Mouse (Mus musculus) limb, embryonic 10.5 days (tissue): ENCODE measurements at regions not wholly inside any gene's neighbourhood (a gene's known extent, or its start where the extent isn't known, plus 50 kb on each side); places are given as distances from the start of the nearest gene placed in this dataset.

ENCODE experiments used
- DNase-seq: peaks from one replicate; pipeline ENCODE4 v3.0.0-alpha.2; 2017; ENCODE audit warnings: low spot score
- H3K27ac ChIP-seq: fragments of 300-500 bp; sonication (generic); 2 replicates; pipeline ENCODE4 v1.5.1; 2016; ENCODE audit warnings: mild to moderate bottlenecking
- H3K27me3 ChIP-seq: fragments of 300-500 bp; sonication (generic); 2 replicates; pipeline ENCODE4 v1.6.1; 2016; ENCODE audit warnings: low read depth, mild to moderate bottlenecking; ENCODE audit not compliant: poor library complexity, severe bottlenecking
- H3K36me3 ChIP-seq: fragments of 300-500 bp; sonication (generic); 2 replicates; pipeline ENCODE4 v1.6.1; 2016; ENCODE audit warnings: mild to moderate bottlenecking, moderate library complexity
- H3K4me1 ChIP-seq: fragments of 300-500 bp; sonication (generic); 2 replicates; pipeline ENCODE4 v1.6.1; 2016
- H3K4me3 ChIP-seq: fragments of 300-500 bp; sonication (generic); 2 replicates; pipeline ENCODE4 v1.5.1; 2016; ENCODE audit warnings: mild to moderate bottlenecking, moderate library complexity
- H3K9me3 ChIP-seq: fragments of 300-500 bp; sonication (generic); replicated peaks from 2 replicates; pipeline ENCODE4 v1.6.1; 2016; ENCODE audit warnings: mild to moderate bottlenecking
- WGBS: fragments of 180-500 bp; shearing (Covaris S2); methylation state at CpG from one replicate; pipeline ENCODE4 v1.1.7; 2016; 5-methylcytosine and 5-hydroxymethylcytosine counted together

GRCm38 (mm10) chr11:48605223-48605824, 194.8 kb upstream of the Rack1 start:
- no peaks in the 10 kb centered on the region for H3K4me1 ChIP-seq
- no peak for DNase-seq
- H3K27ac ChIP-seq = no peak overlapping the region
- no peaks in the 10 kb centered on the region for H3K9me3 ChIP-seq
- H3K27me3 ChIP-seq = no peaks in the 10 kb centered on the region
- H3K4me3 ChIP-seq = no peak overlapping the region
- H3K36me3 ChIP-seq = no peaks in the 10 kb centered on the region
- 62% methylated on average over 5 of the region's 5 CpGs for WGBS

- WGBS = 77% methylated on average over 1 of the region's 1 CpGs
- Histone ChIP-seq H3K4me3 (no peak overlapping the region), H3K27ac (no peak overlapping the region), H3K36me3 (no peaks in the 10 kb centered on the region), H3K4me1 (no peaks in the 10 kb centered on the region; the same call in 1 of the 2 replicates), H3K9me3 (no peaks in the 10 kb centered on the region), H3K27me3 (no peaks in the 10 kb centered on the region)
- DNase-seq = no peak
Observed at GRCm38 (mm10) chr11:48601096-48601495, 199.0 kb upstream of the Rack1 start.

- Histone ChIP-seq H3K4me3 (no peak overlapping the region), H3K9me3 (no peaks in the 10 kb centered on the region), H3K27ac (no peak overlapping the region), H3K4me1 (no peaks in the 10 kb centered on the region; the same call in 1 of the 2 replicates), H3K36me3 (no peaks in the 10 kb centered on the region), H3K27me3 (no peaks in the 10 kb centered on the region)
- DNase-seq = no peak
- 77% methylated on average over 5 of the region's 5 CpGs for WGBS
Observed at GRCm38 (mm10) chr11:48599573-48600127, 200.5 kb upstream of the Rack1 start.

GRCm38 (mm10) chr11:48599033-48599432, 201.1 kb upstream of the Rack1 start:
- no peaks in the 10 kb centered on the region; the same call in 1 of the 2 replicates for H3K4me1 ChIP-seq
- H3K4me3 ChIP-seq = no peak overlapping the region
- no peaks in the 10 kb centered on the region for H3K36me3 ChIP-seq
- no peaks in the 10 kb centered on the region for H3K27me3 ChIP-seq
- no peak overlapping the region for H3K27ac ChIP-seq
- DNase-seq = no peak
- no peaks in the 10 kb centered on the region for H3K9me3 ChIP-seq

- H3K36me3 ChIP-seq = no peaks in the 10 kb centered on the region
- whole genome bisulfite sequencing = 34% methylated on average over 5 of the region's 5 CpGs
- H3K4me3 ChIP-seq = no peak overlapping the region
- no peaks in the 10 kb centered on the region for H3K27me3 ChIP-seq
- H3K27ac ChIP-seq = no peak overlapping the region
- no peak for DNase-seq
- no peaks in the 10 kb centered on the region; the same call in 1 of the 2 replicates for H3K4me1 ChIP-seq
- H3K9me3 ChIP-seq = no peaks in the 10 kb centered on the region
Observed at GRCm38 (mm10) chr11:48594429-48594828, 205.7 kb upstream of the Rack1 start.

- Histone ChIP-seq H3K4me1 (no peaks in the 10 kb centered on the region), H3K27me3 (no peaks in the 10 kb centered on the region), H3K9me3 (no peaks in the 10 kb centered on the region), H3K4me3 (no peak overlapping the region), H3K27ac (no peak overlapping the region), H3K36me3 (no peaks in the 10 kb centered on the region)
- peak; percentile 79 for DNase-seq
- WGBS = 37% methylated on average over 9 of the region's 9 CpGs
Observed at GRCm38 (mm10) chr11:48588833-48589649, 211.1 kb upstream of the Rack1 start.

- Histone ChIP-seq H3K9me3 (no peaks in the 10 kb centered on the region), H3K36me3 (no peaks in the 10 kb centered on the region), H3K4me3 (no peak overlapping the region), H3K27ac (no peak overlapping the region), H3K27me3 (no peaks in the 10 kb centered on the region), H3K4me1 (peaks cover 10% of the 10 kb centered on the region)
- DNase-seq = no peak
- WGBS = 91% methylated on average over 3 of the region's 3 CpGs
Observed at GRCm38 (mm10) chr11:48568769-48569168, 231.4 kb upstream of the Rack1 start.

GRCm38 (mm10) chr11:48567583-48568562, 232.3 kb upstream of the Rack1 start:
- DNase-seq = no peak
- H3K4me1 ChIP-seq = peaks cover 10% of the 10 kb centered on the region
- WGBS = 59% methylated on average over 6 of the region's 6 CpGs
- no peak overlapping the region for H3K27ac ChIP-seq
- no peak overlapping the region for H3K4me3 ChIP-seq
- H3K27me3 ChIP-seq = no peaks in the 10 kb centered on the region
- H3K9me3 ChIP-seq = no peaks in the 10 kb centered on the region
- no peaks in the 10 kb centered on the region for H3K36me3 ChIP-seq

GRCm38 (mm10) chr11:48558053-48558452, 242.1 kb upstream of the Rack1 start:
- H3K4me1 ChIP-seq = no peaks in the 10 kb centered on the region
- no peak overlapping the region for H3K27ac ChIP-seq
- no peaks in the 10 kb centered on the region for H3K36me3 ChIP-seq
- no peak for DNase-seq
- no peaks in the 10 kb centered on the region for H3K9me3 ChIP-seq
- H3K4me3 ChIP-seq = no peak overlapping the region
- no peaks in the 10 kb centered on the region for H3K27me3 ChIP-seq
- 66% methylated on average over 1 of the region's 1 CpGs for WGBS

GRCm38 (mm10) chr11:48552006-48552405, 248.1 kb upstream of the Rack1 start:
- H3K4me3 ChIP-seq = no peak overlapping the region
- H3K36me3 ChIP-seq = no peaks in the 10 kb centered on the region
- no peak for DNase-seq
- H3K9me3 ChIP-seq = no peaks in the 10 kb centered on the region
- no peaks in the 10 kb centered on the region for H3K27me3 ChIP-seq
- no peaks in the 10 kb centered on the region for H3K4me1 ChIP-seq
- no peak overlapping the region for H3K27ac ChIP-seq
- WGBS = 84% methylated on average over 3 of the region's 3 CpGs

- no peak overlapping the region for H3K4me3 ChIP-seq
- H3K36me3 ChIP-seq = no peaks in the 10 kb centered on the region
- H3K9me3 ChIP-seq = no peaks in the 10 kb centered on the region
- 87% methylated on average over 2 of the region's 2 CpGs for WGBS
- H3K27ac ChIP-seq = no peak overlapping the region
- DNase-seq = no peak
- H3K27me3 ChIP-seq = no peaks in the 10 kb centered on the region
- H3K4me1 ChIP-seq = no peaks in the 10 kb centered on the region
Observed at GRCm38 (mm10) chr11:48551201-48551600, 248.9 kb upstream of the Rack1 start.

GRCm38 (mm10) chr11:48526316-48526715, 273.8 kb upstream of the Rack1 start:
- H3K27ac ChIP-seq = no peak overlapping the region
- H3K4me1 ChIP-seq = no peaks in the 10 kb centered on the region
- 92% methylated on average over 3 of the region's 3 CpGs for WGBS
- no peak for DNase-seq
- no peaks in the 10 kb centered on the region for H3K9me3 ChIP-seq
- H3K27me3 ChIP-seq = no peaks in the 10 kb centered on the region
- H3K36me3 ChIP-seq = no peaks in the 10 kb centered on the region
- H3K4me3 ChIP-seq = no peak overlapping the region
